Mouse (Mus musculus): ENCODE results near the gene Palm3. TPM values are rescaled to one million over a fixed set of nuclear protein-coding genes. Genes with fewer than 3 reads are reported as not detected.
A peak's percentile ranks its signal among the peaks of the same experiment; 100 is the strongest.

Palm3 gene
- 2.7 TPM in 1 of 2 replicates, not detected in the other for polyA plus RNA-seq (2011; ENCODE audit: insufficient read depth, insufficient read length, low replicate concordance, missing spikeins)

DNA sequence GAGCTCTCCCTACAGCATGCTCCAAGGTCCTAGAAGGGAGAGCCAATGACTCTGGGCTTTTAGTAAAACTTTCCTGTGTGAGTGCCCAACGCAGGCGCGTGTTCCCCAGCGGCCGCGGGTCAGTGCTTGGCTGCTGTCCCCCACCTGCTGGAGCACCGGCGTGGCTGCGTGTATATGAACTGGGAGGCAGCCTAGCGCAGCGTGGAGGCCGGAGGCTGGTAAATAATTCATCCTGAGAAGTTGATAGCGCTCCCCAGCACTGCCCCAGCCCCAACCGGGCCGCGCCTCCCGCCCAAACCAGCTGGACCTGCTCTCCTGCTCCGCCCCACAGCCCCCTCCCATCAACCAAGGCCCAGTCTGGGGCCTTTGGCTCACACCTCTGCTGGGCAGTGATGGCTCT, at the start of gene Palm3:
Gene Palm3 (plus strand): TSS at position 376 of the 400 bp plus-strand sequence.
- no peak within 1 kb of the TSS for H3K27ac ChIP-seq (ENCODE audit: control insufficient read depth, insufficient read depth, low read depth, low read length, poor library complexity)
- WGBS = 48% methylated on average over 18 of the region's 18 CpGs

DNA sequence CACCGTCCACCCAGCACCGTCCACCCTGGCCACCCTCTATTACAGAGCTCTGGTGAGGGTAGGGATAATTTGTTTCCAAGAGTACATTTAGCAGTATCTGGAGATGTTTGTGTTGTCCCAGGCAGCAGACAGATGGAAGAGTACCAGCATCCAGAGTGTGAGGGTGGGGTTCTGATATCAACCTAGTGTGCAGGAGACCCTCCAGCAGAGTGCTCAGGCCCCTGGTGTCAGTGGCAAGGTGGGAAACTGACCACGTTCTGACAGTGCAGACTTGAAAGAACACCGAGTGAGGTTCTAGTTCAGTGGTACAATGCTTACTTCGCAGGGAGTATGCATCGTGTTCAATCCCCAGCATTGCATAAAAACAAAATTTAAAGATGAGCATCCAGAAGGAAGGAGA, 49.6 kb upstream of the Palm3 start:
- Histone ChIP-seq H3K4me3 (replicated peaks; ENCODE audit: control insufficient read depth, low read depth, low read length) (no peak overlapping the region), H3K4me1 (ENCODE audit: control insufficient read depth, insufficient read depth, low read length) (no peaks in the 10 kb centered on the region; the same call in 1 of the 2 replicates), H3K27ac (ENCODE audit: control insufficient read depth, insufficient read depth, low read depth, low read length, poor library complexity) (no peak overlapping the region)
- 86% methylated on average over 6 of the region's 6 CpGs for WGBS
- TF ChIP-seq POLR2A (IDR thresholded peaks at IDR 0.05; ENCODE audit: borderline replicate concordance, control insufficient read depth, low read depth, low read length) = no peak
- no peak for TF ChIP-seq CTCF (IDR thresholded peaks at IDR 0.05; ENCODE audit: control insufficient read depth, insufficient read depth, low read length)

More for the DNA sequence above, at the start of gene Palm3:
- TF ChIP-seq POLR2A (IDR thresholded peaks at IDR 0.05; ENCODE audit: borderline replicate concordance, control insufficient read depth, low read depth, low read length) = no peak
- TF ChIP-seq CTCF (IDR thresholded peaks at IDR 0.05; ENCODE audit: control insufficient read depth, insufficient read depth, low read length) = no peak
- H3K4me3 ChIP-seq (replicated peaks; ENCODE audit: control insufficient read depth, low read depth, low read length) = no peak within 1 kb of the TSS
- H3K4me1 ChIP-seq (ENCODE audit: control insufficient read depth, insufficient read depth, low read length) = no peaks in the 10 kb centered on the region

DNA sequence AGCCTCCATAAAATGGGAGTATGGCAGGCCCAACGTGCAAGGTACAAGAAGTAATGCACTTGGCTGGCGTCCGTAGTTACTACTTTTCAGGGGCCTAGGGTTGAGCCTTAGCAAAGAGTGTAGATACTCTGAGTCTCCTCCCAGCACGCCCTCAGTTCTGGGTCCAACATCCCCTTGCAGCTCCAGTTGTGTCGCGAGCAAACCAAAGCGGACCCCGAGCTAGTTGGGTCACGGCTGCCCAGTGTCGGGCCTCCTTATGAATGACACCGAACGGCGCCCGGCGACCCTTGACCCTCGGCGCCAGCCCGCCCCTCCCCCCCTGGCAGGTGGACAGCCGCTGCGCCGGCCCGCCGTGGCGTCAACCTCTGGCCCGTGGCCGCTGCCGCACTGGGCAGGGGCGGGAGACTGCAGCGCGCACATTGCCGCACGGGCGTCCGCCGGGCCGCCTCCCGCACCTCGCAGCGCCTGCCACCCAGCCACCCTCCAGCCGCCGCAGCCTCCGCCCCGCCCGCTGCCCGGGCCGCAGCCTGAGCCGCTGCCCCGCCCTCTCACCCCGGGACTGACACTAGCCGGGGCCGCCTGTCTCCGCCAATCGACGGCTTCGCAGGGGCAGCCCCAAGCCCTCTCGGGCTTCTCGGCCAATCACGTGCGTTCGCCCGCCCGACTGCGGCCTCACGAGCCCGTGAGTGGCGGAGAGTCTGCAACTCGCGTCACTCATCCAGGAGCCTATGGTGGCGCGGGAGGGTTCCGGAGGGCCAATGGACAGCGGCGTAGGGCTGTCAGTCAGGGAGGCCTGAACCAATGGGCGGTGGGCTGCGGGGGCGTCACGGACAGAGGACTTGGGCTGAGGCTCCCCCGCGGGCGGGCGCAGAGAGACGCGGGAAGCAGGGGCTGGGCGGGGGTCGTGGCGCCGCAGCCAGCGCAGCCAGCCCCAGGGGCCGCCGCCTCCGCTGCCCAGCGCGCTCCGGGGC, 48.8 kb upstream of the Palm3 start, which contains the start of gene Prkaca:
Gene Prkaca (plus strand): TSS at position 844 of the 971 bp plus-strand sequence.
- H3K4me3 ChIP-seq (replicated peaks; ENCODE audit: control insufficient read depth, low read depth, low read length) = peak within 1 kb of the TSS; percentile 75
- under 1% methylated on average over 92 of the region's 94 CpGs for WGBS
- TF ChIP-seq CTCF (IDR thresholded peaks at IDR 0.05; ENCODE audit: control insufficient read depth, insufficient read depth, low read length) = no peak
- no peak for TF ChIP-seq POLR2A (IDR thresholded peaks at IDR 0.05; ENCODE audit: borderline replicate concordance, control insufficient read depth, low read depth, low read length)
- no peaks in the 10 kb centered on the region; the same call in none of the 2 replicates for H3K4me1 ChIP-seq (ENCODE audit: control insufficient read depth, insufficient read depth, low read length)
- peak within 1 kb of the TSS; percentile 69; the same call in 1 of the 2 replicates for H3K27ac ChIP-seq (ENCODE audit: control insufficient read depth, insufficient read depth, low read depth, low read length, poor library complexity)

DNA sequence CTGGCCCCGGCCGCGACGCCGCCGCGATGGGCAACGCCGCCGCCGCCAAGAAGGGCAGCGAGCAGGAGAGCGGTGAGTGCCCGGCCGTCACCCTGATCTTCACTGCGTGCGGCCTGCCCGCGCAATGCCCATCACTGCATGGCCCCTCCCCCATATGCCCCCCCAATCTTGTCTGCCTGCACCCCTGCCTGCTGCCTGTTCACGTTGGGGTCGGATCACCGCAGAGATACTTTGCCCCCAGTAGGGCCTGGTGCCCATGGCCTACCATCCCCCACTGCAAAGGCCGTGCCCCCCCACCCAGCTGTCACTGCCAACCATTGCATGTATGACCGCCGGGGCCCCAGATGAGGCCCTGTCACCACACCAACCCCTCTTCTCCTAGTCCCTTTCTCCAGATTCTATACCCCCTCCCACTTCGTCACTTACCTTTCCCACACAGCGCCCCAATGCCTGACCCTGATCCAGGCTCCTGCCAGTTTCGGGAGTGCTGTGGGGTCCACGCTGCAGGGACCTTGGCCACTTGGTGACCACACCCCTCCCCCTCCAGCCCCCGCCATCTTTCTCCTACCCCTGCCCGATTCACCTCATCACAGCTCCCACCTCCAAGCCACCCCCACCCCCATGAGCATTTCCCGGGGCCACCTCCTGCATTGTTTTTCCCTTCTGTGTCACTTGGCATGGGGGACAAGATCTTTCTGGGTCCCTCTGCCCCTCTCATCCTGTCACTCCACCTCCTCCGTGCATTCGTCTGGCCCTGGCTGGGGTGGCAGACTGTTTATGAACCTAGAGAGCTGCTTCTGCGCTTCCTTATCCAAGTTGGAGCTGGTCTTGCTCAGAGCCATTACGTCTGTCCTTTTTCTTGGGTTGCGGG, 47.9 kb upstream of the Palm3 start:
- peak overlapping the region; percentile 60; the same call in 1 of the 2 replicates for H3K27ac ChIP-seq (ENCODE audit: control insufficient read depth, insufficient read depth, low read depth, low read length, poor library complexity)
- 10% methylated on average over 37 of the region's 37 CpGs for WGBS
- TF ChIP-seq POLR2A (IDR thresholded peaks at IDR 0.05; ENCODE audit: borderline replicate concordance, control insufficient read depth, low read depth, low read length) (no peak), CTCF (IDR thresholded peaks at IDR 0.05; ENCODE audit: control insufficient read depth, insufficient read depth, low read length) (no peak)
- H3K4me3 ChIP-seq (replicated peaks; ENCODE audit: control insufficient read depth, low read depth, low read length) = peak overlapping the region; percentile 68
- H3K4me1 ChIP-seq (ENCODE audit: control insufficient read depth, insufficient read depth, low read length) = no peaks in the 10 kb centered on the region; the same call in none of the 2 replicates

DNA sequence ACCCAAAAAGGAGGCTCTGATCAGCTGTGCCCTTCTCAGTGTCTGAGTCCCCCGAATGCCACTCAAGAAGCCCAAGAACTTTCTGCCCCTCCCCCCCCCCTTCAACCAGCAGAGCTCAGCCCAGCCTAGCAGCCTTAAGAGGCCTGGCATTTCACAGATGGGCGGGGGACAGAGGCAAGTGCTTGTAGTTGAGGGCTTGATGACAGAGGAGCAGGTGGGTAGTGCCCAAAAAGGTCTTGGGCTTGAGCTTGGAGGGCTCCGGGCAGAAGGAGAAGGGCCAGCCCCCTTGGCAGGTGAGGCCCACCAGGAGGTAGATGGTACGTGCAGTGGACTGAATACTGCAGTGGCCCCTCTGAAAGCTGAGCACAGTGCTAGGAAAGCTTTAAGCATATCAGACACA, 46.8 kb upstream of the Palm3 start:
- no peaks in the 10 kb centered on the region; the same call in none of the 2 replicates for H3K4me1 ChIP-seq (ENCODE audit: control insufficient read depth, insufficient read depth, low read length)
- TF ChIP-seq CTCF (IDR thresholded peaks at IDR 0.05; ENCODE audit: control insufficient read depth, insufficient read depth, low read length) (no peak), POLR2A (IDR thresholded peaks at IDR 0.05; ENCODE audit: borderline replicate concordance, control insufficient read depth, low read depth, low read length) (no peak)
- H3K27ac ChIP-seq (ENCODE audit: control insufficient read depth, insufficient read depth, low read depth, low read length, poor library complexity) = no peak overlapping the region
- WGBS = 85% methylated on average over 4 of the region's 4 CpGs
- H3K4me3 ChIP-seq (replicated peaks; ENCODE audit: control insufficient read depth, low read depth, low read length) = no peak overlapping the region

GRCm38 (mm10) chr8:83976101-83976630, 45.1 kb upstream of the Palm3 start:
- H3K4me3 ChIP-seq (replicated peaks; ENCODE audit: control insufficient read depth, low read depth, low read length) = no peak overlapping the region
- no peak for TF ChIP-seq POLR2A (IDR thresholded peaks at IDR 0.05; ENCODE audit: borderline replicate concordance, control insufficient read depth, low read depth, low read length)
- TF ChIP-seq CTCF (IDR thresholded peaks at IDR 0.05; ENCODE audit: control insufficient read depth, insufficient read depth, low read length) = peak; percentile 68
- WGBS = 59% methylated on average over 4 of the region's 4 CpGs
- H3K27ac ChIP-seq (ENCODE audit: control insufficient read depth, insufficient read depth, low read depth, low read length, poor library complexity) = no peak overlapping the region
- no peaks in the 10 kb centered on the region; the same call in none of the 2 replicates for H3K4me1 ChIP-seq (ENCODE audit: control insufficient read depth, insufficient read depth, low read length)

DNA sequence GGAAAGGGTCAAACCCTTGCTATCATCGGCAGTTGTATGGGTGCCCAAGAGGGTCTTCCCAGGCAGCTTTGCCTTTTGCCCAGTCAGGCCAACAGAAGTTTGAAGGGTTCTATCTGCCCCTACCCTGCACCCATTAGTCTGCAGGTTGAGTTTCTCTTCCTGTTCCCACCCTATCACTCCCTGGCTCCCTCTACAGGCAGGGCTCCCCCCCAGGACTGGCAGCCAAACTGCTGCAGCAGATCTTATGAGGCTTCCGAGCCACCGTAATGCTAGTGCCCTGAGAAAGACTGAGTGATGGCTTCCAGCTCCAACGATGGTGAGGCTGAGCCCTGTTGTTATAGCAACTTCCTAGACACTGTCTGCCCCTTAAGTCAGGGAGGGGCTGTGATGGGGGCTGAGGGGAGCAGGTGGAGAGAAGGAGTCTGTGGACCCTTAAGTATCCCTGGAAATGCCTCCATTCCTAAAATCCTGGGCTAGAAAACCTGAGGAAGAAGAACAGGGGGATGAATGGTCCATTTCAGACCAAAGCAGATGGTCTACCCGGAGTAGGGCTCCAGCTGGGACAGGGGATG, 44.4 kb upstream of the Palm3 start:
- Histone ChIP-seq H3K27ac (ENCODE audit: control insufficient read depth, insufficient read depth, low read depth, low read length, poor library complexity) (no peak overlapping the region), H3K4me3 (replicated peaks; ENCODE audit: control insufficient read depth, low read depth, low read length) (no peak overlapping the region), H3K4me1 (ENCODE audit: control insufficient read depth, insufficient read depth, low read length) (no peaks in the 10 kb centered on the region; the same call in none of the 2 replicates)
- TF ChIP-seq CTCF (IDR thresholded peaks at IDR 0.05; ENCODE audit: control insufficient read depth, insufficient read depth, low read length) = no peak
- no peak for TF ChIP-seq POLR2A (IDR thresholded peaks at IDR 0.05; ENCODE audit: borderline replicate concordance, control insufficient read depth, low read depth, low read length)
- 84% methylated on average over 5 of the region's 5 CpGs for WGBS

All from bone marrow, adult 2 months (tissue).